Mouse (Mus musculus) liver, embryonic 18 days (tissue): ENCODE results near the gene Mmp2. TPM values are rescaled to one million over a fixed set of nuclear protein-coding genes. Genes with fewer than 3 reads are reported as not detected.

Experiments
- polyA plus RNA-seq: library from polyadenylated mRNA; depleted of rRNA; stranded (reverse); fragments of >200 nt; gene quantifications from 2 replicates; pipeline ENCODE4 v1.2.3, GENCODE M21; 2012; rRNA removed

Gene Mmp2
- 6.2 and 8.0 TPM in 2 replicates for polyA plus RNA-seq

DNA sequence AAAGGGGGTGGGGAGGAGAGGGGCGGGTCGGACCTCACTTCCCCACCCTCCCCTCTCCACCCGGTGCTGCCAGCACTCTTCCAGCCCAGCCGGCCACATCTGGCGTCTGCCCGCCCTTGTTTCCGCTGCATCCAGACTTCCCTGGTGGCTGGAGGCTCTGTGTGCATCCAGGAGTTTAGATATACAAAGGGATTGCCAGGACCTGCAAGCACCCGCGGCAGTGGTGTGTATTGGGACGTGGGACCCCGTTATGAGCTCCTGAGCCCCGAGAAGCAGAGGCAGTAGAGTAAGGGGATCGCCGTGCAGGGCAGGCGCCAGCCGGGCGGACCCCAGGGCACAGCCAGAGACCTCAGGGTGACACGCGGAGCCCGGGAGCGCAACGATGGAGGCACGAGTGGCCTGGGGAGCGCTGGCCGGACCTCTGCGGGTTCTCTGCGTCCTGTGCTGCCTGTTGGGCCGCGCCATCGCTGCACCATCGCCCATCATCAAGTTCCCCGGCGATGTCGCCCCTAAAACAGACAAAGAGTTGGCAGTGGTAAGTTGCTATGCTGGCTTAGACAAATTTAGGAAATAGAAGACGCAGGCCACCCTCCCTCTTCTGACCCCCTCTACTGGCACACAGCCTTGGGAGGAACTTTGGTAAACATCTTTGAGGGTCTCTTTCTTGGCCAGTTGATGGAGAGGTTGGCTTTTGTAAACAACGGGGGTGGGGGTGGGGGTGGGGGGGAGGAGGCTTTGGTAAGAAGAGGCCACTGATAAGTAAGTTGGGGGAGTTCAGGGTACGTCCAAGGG, at the start of gene Mmp2:
Gene Mmp2, plus strand, starts transcription at position 49 of the 792 bp plus-strand sequence.

DNA sequence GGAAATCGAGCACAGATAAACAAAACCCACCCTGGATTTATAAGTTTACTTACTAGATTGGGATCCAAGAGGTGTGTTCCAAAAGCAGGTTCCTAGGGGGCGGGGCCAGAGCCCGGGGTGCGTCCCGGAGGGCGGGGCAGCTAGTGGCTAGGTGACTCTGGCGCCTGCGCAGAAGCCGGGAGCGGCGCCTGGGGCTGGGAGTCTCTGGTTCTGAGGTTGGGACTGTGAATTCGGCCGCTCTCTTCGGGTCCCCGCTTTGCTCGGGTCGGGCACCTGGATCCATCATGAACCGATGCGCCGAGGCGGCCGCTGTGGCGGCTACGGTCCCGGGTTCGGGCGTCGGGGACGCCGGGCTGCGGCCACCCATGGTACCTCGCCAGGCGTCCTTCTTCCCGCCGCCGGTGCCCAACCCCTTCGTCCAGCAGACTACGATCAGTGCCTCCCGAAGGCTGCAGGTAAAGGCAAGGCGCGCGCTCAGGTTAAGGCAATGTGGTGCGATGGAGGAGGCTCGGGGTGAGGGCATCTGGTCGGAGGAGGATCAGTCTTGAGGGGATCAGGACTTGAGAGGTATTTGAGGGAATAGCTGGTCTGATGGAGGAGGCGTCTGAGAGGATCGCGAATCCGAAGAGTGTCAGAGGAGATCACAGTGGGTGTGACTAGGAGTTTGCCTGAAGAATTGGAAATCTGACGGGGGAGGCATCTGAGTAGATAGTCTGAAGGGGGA, 28.2 kb downstream of the Mmp2 start, which contains the start of gene Lpcat2:
Gene Lpcat2, plus strand, starts transcription at position 169 of the 724 bp plus-strand sequence.

DNA sequence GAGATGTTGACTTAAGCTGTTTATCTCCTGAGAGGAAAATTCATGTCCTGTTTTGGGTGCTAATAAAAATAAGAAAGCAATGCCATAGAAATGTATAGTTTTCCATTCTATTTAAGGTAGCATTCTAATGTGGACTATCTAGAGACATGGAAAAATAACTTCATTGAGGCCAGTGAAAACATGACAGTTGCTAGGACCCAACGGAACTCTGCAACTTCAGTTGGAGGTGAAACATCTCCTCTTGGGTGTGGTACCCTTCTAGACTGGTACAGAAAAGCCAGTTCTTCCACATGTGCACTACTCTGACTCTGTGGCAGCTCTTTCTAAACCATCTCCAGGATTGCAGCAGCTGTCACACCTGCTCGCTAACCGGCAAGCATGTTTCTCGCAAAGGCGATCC, 74.0 kb downstream of the Mmp2 start, which contains the start of gene Capns2:
Gene Capns2, plus strand, starts transcription at position 301 of the 400 bp plus-strand sequence.

Other genes with a start within 250 kb of the Mmp2 start
- gene Irx6, start 153.0 kb upstream of the Mmp2 start, polyA plus RNA-seq: not detected in 2 replicates
- gene Lpcat2, start 28.0 kb downstream of the Mmp2 start, polyA plus RNA-seq: 4.2 and 4.7 TPM in 2 replicates
- gene Capns2, start 74.1 kb downstream of the Mmp2 start, polyA plus RNA-seq: 0.10 and 0.14 TPM in 2 replicates
- gene Slc6a2, start 132.8 kb downstream of the Mmp2 start, polyA plus RNA-seq: under 0.01 TPM in 1 of 2 replicates, not detected in the other
- gene Ces1a, start 220.9 kb downstream of the Mmp2 start, polyA plus RNA-seq: not detected in 2 replicates